Mouse (Mus musculus) cerebellum, adult 11-12 months (tissue): ENCODE measurements around the gene Ankrd39.

Experiments used
- DNase-seq: peaks from one replicate; pipeline ENCODE4 v3.0.0; 2022

Ankrd39 gene

GRCm38 (mm10) chr1:36529274-36529673, 18.0 kb downstream of the Ankrd39 start:
- DNase-seq, result no peak

- DNase-seq, result no peak
Observed at GRCm38 (mm10) chr1:36528351-36528750, 18.9 kb downstream of the Ankrd39 start.

GRCm38 (mm10) chr1:36526903-36527302, 20.3 kb downstream of the Ankrd39 start:
- no peak for DNase-seq

GRCm38 (mm10) chr1:36525774-36526173, 21.5 kb downstream of the Ankrd39 start:
- no peak for DNase-seq

- DNase-seq, result no peak
Observed at GRCm38 (mm10) chr1:36524058-36524457, 23.2 kb downstream of the Ankrd39 start.

GRCm38 (mm10) chr1:36523332-36524013, 23.8 kb downstream of the Ankrd39 start:
- peak; percentile 44 for DNase-seq

- DNase-seq, result no peak
Observed at GRCm38 (mm10) chr1:36522210-36522609, 25.0 kb downstream of the Ankrd39 start.

- DNase-seq, result no peak
Observed at GRCm38 (mm10) chr1:36519626-36520025, 27.6 kb downstream of the Ankrd39 start.

GRCm38 (mm10) chr1:36518259-36518658, 29.0 kb downstream of the Ankrd39 start:
- peak; percentile 70 for DNase-seq

- no peak for DNase-seq
Observed at GRCm38 (mm10) chr1:36513718-36514117, 33.5 kb downstream of the Ankrd39 start.

- DNase-seq, result no peak
Observed at GRCm38 (mm10) chr1:36513310-36513709, 33.9 kb downstream of the Ankrd39 start.

- no peak for DNase-seq
Observed at GRCm38 (mm10) chr1:36512966-36513280, 34.3 kb downstream of the Ankrd39 start.

GRCm38 (mm10) chr1:36512089-36512965, 34.9 kb downstream of the Ankrd39 start:
- peak; percentile 72 for DNase-seq

GRCm38 (mm10) chr1:36511289-36512021, 35.8 kb downstream of the Ankrd39 start, which contains the start of gene Cnnm3:
Gene Cnnm3, plus strand, starts transcription at chr1:36511867.
- DNase-seq, result peak; percentile 99

GRCm38 (mm10) chr1:36508238-36508637, 39.0 kb downstream of the Ankrd39 start:
- DNase-seq, result no peak

GRCm38 (mm10) chr1:36501261-36501660, 46.0 kb downstream of the Ankrd39 start:
- DNase-seq, result peak; percentile 74

GRCm38 (mm10) chr1:36497312-36497711, 49.9 kb downstream of the Ankrd39 start:
- no peak for DNase-seq

- no peak for DNase-seq
Observed at GRCm38 (mm10) chr1:36496719-36497118, 50.5 kb downstream of the Ankrd39 start.

- no peak for DNase-seq
Observed at GRCm38 (mm10) chr1:36493299-36493698, 53.9 kb downstream of the Ankrd39 start.

- DNase-seq, result peak; percentile 94
Observed at GRCm38 (mm10) chr1:36492416-36493139, 54.7 kb downstream of the Ankrd39 start.

- peak; percentile 55 for DNase-seq
Observed at GRCm38 (mm10) chr1:36489661-36490060, 57.6 kb downstream of the Ankrd39 start.
